Mouse (Mus musculus) thymus, postnatal 4 days (tissue): ENCODE results near the gene Gm9747.

Experiments used
- DNase-seq: peaks from one replicate; pipeline ENCODE4 v3.0.0; 2021

Gene Gm9747

GRCm38 (mm10) chr1:82258331-82258730 is 25.4 kb downstream of the Gm9747 start:
- no peak for DNase-seq

GRCm38 (mm10) chr1:82260055-82260454 is 27.1 kb downstream of the Gm9747 start:
- no peak for DNase-seq

- DNase-seq = no peak
These were observed 28.2 kb downstream of the Gm9747 start for GRCm38 (mm10) chr1:82261053-82261618.

GRCm38 (mm10) chr1:82261638-82262037 is 28.7 kb downstream of the Gm9747 start:
- no peak for DNase-seq

- DNase-seq = no peak
These were observed 29.4 kb downstream of the Gm9747 start for GRCm38 (mm10) chr1:82262331-82262730.

- DNase-seq = no peak
These were observed 34.6 kb downstream of the Gm9747 start for GRCm38 (mm10) chr1:82267547-82267946.

- no peak for DNase-seq
These were observed 39.3 kb downstream of the Gm9747 start for GRCm38 (mm10) chr1:82272231-82272630.

GRCm38 (mm10) chr1:82273529-82273928 is 40.6 kb downstream of the Gm9747 start:
- DNase-seq = no peak

- no peak for DNase-seq
These were observed 41.4 kb downstream of the Gm9747 start for GRCm38 (mm10) chr1:82274361-82274760.

- no peak for DNase-seq
These were observed 46.9 kb downstream of the Gm9747 start for GRCm38 (mm10) chr1:82279768-82280167.

- DNase-seq = no peak
These were observed 48.9 kb downstream of the Gm9747 start for GRCm38 (mm10) chr1:82281823-82282222.

- peak; percentile 84 for DNase-seq
These were observed 50.2 kb downstream of the Gm9747 start for GRCm38 (mm10) chr1:82282992-82283611.

GRCm38 (mm10) chr1:82283901-82284301 is 51.0 kb downstream of the Gm9747 start:
- peak; percentile 11 for DNase-seq

- DNase-seq = no peak
These were observed 51.5 kb downstream of the Gm9747 start for GRCm38 (mm10) chr1:82284403-82284802.
